Mouse (Mus musculus) brain, embryonic 18.5 days (tissue): ENCODE data around the gene Dtx4.

Experiments
- DNase-seq: peaks from one replicate; pipeline ENCODE4 v3.0.0-alpha.2; 2012; ENCODE audit warnings: low read depth, low spot score

Dtx4 gene

GRCm38 (mm10) chr19:12494187-12494458 lies 7.1 kb downstream of the Dtx4 start:
- no peak for DNase-seq

DNA sequence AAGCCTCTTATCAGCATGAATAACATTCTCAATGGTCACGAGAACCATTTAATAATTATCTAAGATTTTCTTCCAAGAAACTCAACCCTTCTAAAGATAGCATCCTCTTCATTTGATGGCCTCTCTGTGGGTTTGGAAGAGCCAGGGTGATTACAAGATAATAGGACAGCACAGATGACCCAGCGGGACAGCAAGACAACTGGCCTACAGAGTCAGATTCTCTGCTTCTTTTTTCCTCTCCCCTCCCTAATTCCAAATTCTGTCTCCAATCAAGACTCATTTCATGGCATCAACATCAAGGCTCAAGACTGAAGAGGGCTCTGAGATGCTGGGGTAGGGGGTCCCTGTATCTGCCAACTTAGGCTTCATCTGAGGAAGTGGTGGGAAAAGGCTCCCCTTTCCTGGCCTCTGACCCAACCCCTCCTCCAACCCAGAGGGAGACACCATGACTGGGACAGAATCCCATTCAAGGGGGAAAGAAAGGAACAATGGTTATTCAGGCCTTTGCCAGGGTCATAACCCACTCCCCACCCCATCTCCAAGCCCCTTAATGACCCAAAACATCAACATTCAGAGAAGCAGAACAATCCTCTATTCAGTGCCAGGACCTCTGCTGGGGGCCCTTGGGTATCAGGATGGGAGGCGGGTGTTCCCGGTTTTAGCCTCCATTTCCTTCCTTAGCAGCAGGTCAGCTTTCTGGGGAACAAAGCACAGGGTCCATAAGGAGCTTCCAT lies 7.6 kb downstream of the Dtx4 start:
- no peak for DNase-seq

- DNase-seq = no peak
These were observed 9.6 kb downstream of the Dtx4 start for GRCm38 (mm10) chr19:12491636-12492035.

GRCm38 (mm10) chr19:12489675-12490570 lies 11.3 kb downstream of the Dtx4 start:
- DNase-seq = no peak

DNA sequence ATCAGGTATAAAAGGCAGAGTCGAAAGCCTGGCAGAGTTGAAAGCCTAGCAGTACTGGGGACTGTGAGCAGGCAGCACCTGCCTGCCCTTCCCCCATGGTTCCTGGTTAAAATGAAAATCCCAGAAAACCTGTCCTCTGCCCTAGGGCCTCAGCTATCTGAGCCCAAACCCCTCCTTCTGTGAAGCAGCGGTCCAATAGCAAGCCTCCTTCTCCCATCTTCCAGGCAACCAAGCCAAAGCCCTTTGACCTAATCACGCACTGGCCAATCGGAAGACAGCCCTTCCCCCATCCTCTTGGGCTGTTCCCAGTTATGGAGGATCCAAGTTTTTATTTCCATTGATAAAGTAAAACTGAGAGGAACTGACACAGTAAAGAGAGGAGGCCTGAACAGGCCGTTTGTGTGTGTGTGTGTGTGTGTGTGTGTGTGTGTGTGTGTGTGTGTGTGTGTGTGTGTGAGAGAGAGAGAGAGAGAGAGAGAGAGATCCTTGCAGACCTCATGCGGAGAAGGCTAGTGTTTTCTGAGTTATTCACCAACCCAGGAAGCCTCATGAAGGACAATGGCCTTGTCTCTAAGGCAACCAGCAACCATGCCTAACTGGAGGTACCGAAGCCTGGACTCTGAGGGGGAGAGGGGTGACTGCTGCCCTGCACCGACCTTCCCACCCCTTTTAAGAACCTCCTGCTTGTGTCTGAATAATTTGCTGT lies 12.1 kb downstream of the Dtx4 start:
- no peak for DNase-seq

DNA sequence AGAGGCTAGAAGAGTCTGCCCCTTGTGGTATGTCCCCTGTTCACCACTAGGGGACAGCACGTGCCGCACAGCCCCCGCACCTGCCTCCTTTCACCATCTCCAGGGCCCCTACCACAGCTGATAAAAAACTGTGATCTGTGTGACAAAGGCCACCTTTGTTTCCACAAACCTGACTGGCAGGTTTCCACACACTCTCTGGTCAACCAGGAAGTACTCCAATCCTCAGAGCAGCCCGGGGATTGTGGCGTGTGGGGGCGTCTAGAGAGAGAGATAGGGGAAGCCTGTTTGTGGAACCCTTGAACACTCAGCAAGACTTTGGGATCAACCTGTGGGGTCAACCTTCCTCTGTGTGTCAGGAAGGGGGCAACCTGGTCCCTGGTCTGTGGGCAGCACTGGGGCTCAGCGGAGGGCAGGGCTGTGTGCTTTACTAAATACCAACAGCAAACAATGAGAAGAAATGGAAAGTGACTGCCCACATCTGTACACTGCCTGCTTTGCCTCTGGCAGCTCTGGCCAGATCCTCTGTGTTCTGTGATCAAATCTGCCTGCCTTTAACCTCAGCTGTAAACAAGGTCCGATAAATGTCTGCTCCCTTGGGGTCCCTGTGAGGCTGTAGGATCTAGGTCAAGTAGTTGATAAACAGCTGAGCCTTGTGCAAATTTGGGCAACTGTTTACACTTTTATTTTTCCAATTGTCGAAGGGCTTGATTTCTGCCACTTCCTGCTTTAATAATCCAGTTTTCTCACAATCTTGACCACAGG lies 12.9 kb downstream of the Dtx4 start:
- DNase-seq = no peak

- no peak for DNase-seq
These were observed 13.6 kb downstream of the Dtx4 start for GRCm38 (mm10) chr19:12487511-12488204.

GRCm38 (mm10) chr19:12486875-12487274 lies 14.4 kb downstream of the Dtx4 start:
- no peak for DNase-seq

- DNase-seq = no peak
These were observed 15.6 kb downstream of the Dtx4 start for GRCm38 (mm10) chr19:12485631-12486030.

- DNase-seq = no peak
These were observed 16.0 kb downstream of the Dtx4 start for GRCm38 (mm10) chr19:12485223-12485622.

DNA sequence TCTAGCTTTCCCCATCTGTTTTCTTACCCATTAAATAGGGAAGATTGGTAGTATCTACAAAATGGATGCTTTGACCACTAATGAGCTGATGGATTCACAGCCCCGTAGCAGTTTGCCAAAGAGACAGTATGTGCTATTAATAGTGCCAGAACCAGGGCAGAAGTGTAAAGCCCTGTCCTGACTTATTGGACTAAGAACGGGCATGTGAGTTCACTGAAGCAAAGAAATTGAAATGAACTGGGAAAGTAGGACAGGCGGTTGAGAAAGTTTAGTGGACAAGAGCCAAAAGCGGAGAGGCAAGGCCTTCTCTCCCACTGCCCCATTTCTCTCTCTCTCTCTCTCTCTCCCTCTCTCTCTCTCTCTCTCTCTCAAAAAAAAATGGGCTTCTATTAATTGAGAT lies 17.0 kb downstream of the Dtx4 start:
- DNase-seq = no peak

- no peak for DNase-seq
These were observed 17.5 kb downstream of the Dtx4 start for GRCm38 (mm10) chr19:12483782-12484181.

GRCm38 (mm10) chr19:12478369-12478768 lies 22.9 kb downstream of the Dtx4 start:
- DNase-seq = no peak

DNA sequence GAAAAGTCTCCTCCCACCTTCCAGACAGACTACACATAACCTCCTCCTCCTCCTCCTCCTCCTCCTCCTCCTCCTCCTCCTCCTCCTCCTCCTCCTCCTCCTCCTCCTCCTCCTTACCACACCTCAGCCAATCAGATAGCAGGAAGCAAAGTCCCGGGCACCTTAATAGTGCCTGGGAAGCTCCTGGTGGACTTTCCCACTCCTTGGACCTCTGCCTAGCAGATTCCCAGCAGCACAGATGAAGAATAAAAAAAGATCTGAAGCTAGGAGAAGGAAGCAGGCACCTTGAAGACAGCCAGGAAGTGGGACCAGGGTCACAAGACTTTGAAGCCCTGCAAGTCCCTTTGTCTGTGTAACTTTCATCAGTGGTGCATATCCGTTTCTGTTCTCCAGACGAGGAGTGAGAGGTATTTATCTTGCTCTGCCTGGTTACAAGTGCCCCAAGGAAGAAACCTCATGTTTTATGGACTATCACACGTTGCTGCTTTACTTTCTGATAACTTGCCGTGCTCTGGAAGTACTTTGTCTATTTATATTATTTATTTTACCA lies 24.5 kb downstream of the Dtx4 start:
- DNase-seq = no peak

DNA sequence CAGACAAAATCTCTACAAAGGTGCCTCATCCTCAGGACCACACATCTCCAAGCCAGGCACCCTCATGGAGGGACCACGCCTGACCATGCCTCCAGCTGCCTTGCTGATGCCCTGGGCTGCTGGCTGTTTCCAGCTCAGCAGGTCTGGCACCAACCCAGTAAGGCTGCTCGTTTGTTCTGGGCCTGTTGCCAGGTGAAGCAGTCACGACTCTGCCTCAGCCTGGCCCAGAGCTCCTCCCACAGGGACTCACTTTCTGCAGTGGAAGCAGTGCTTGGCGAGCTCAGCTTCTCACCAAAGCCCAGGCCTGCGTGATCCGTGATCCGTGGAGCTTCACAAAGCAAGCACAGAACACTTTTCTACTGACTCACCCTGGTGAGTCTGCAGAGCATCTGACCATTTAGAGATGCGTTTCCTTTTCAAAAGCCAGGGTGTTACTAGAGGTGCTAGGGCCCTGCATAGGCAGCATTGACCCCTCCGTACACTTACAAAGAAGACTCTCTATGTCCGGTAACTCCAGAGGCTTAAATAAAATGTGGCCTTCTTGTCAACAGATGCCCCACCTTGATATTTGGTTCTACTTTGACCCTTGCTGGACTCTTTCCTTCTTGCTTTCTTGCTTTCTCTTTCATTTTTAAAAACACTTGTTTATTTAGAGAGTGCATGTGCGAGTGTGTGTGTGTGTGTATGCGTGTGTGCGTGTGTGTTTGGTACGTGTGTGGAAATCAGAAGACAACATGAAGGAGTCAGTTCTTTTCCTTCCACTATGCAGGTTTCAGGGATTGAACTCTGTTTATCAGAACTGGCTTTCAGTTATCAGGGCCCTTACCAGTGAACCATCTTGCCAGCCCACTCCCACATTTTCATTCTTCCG lies 25.6 kb downstream of the Dtx4 start:
- DNase-seq = no peak

DNA sequence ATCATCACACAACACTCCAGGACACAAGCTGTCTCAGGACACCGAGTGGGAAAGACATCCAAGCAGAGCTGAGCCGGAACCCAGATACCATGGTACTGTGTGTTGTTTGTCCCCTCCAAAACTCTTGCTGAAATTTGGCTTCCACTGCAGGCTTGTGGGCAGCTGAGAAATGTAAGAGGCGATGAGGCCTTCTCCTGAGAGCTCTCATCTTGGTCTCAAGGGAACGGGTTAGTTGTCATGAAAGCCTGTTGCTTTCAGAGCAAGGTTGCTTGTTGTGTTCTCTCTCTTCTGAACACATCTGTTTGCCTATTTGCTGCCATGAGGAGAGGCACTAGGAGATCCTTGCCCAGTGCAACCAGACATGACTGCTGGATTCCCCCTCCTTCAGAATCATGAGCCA lies 27.3 kb downstream of the Dtx4 start:
- no peak for DNase-seq

DNA sequence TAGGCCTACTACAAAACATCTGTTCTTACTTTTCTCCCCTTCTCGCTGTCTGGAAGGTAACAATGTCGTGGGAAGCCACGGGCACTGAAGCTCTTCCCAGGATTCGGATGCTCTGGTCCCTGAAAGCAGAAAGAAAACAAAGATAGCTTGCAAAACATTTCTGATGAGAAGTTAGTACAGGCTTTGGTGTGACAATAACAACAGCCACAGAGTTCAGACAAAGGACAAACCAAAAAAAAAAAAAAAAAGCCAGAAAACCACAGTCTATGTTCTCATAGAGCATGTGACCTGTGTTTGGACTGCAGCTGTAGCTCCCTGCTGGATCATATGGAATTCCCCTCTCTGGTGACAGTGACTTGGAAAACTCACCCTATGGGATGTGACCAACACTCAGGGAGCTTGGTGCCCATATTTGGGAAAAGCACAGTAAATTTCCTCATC lies 28.0 kb downstream of the Dtx4 start:
- DNase-seq = no peak

DNA sequence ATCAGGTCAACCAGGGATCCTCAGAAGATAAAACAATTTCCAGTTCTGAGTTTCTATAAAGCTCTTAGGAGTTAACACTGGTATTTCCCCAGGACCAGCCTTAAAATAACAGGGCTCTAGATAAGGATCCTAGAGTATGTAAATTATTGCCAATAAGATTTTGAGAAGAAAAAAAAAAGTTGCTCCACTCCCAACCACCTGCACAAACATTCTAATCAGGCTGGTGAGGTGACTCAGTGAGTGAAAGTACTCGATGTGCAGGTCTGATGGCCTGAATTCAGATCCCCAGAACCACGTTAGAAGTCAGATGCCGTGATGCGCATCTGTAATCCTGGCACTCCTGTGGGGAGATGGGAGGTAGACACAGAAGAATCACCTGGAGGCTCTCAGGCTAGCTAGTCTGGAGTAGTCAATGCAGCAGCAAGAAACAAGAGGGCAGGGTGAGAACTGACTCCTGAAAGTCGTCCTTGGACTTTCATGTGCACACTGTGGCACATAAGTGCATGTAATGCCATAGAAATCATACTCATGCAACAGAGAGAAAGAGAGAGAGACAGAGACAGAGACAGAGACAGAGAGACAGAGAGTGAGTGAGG lies 28.8 kb downstream of the Dtx4 start:
- no peak for DNase-seq

DNA sequence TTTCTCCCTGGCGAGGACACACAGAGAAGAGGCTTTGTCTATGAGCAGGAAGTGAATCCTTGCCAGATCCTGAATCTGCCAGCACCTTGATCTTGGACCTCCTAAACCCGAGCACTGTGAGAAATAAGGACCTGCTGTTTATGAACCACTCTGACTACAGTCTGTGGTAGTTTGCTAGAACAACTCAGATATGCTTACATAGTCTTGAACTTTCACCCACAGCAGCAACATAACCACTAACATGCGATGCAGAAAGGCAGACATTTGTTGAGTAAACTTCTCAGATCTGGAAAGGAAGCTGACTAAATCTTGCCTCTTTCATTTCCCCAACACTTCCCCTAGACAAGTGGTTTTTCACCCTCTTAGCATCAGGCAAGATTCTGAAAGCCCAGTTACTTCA lies 29.4 kb downstream of the Dtx4 start:
- no peak for DNase-seq
